Mouse (Mus musculus) heart, embryonic 11.5 days (tissue): Measurements from ENCODE around the gene Cbfb. TPM values are rescaled to one million over a fixed set of nuclear protein-coding genes. Genes with fewer than 3 reads are reported as not detected.
"Not testable (repeated sequence)": the region's sequence is repeated elsewhere in the genome, so short reads cannot be mapped to it uniquely, and the experiment has no call there.

Experiments used
- ATAC-seq: fragments of 200-750 bp; cut with Nextera tagmentation; replicated peaks from 2 replicates; pipeline ENCODE4 v1.8.0; 2017; ENCODE audit warnings: moderate library complexity; ENCODE audit not compliant: insufficient number of reproducible peaks, low FRiP score, low TSS enrichment
- H3K27ac ChIP-seq: fragments of 300-500 bp; sonication (generic); 2 replicates; pipeline ENCODE4 v1.5.1; 2014; ENCODE audit warnings: mild to moderate bottlenecking, low read depth, low read length
- H3K27me3 ChIP-seq: fragments of 300-500 bp; sonication (generic); 2 replicates; pipeline ENCODE4 v1.6.1; 2014; ENCODE audit warnings: mild to moderate bottlenecking, low read length, mixed read lengths; ENCODE audit not compliant: control insufficient read depth, insufficient read depth
- H3K36me3 ChIP-seq: fragments of 300-500 bp; sonication (generic); 2 replicates; pipeline ENCODE4 v1.6.1; 2014; ENCODE audit warnings: mild to moderate bottlenecking, low read length, moderate library complexity, mixed read lengths; ENCODE audit not compliant: control insufficient read depth, insufficient read depth
- H3K4me1 ChIP-seq: fragments of 300-500 bp; sonication (generic); 2 replicates; pipeline ENCODE4 v1.6.1; 2014; ENCODE audit warnings: low read length; ENCODE audit not compliant: control insufficient read depth, insufficient read depth
- H3K4me2 ChIP-seq: fragments of 300-500 bp; sonication (generic); 2 replicates; pipeline ENCODE4 v1.6.1; 2014; ENCODE audit warnings: mild to moderate bottlenecking, moderate library complexity
- H3K4me3 ChIP-seq: fragments of 300-500 bp; sonication (generic); 2 replicates; pipeline ENCODE4 v1.5.1; 2014; ENCODE audit warnings: low read depth, low read length
- H3K9ac ChIP-seq: fragments of 300-500 bp; sonication (generic); 2 replicates; pipeline ENCODE4 v1.6.1; 2014; ENCODE audit warnings: mild to moderate bottlenecking, low read depth, low read length, moderate library complexity
- H3K9me3 ChIP-seq: fragments of 300-500 bp; sonication (generic); replicated peaks from 2 replicates; pipeline ENCODE4 v1.6.1; 2016; ENCODE audit warnings: low read length; ENCODE audit not compliant: control insufficient read depth
- WGBS: fragments of 180-500 bp; shearing (Covaris S2); extraction: QIAGEN DNeasy Blood & Tissue Kit; methylation state at CpG from one replicate; pipeline ENCODE4 v1.1.7; 2014; ENCODE audit not compliant: insufficient replicate concordance; 5-methylcytosine and 5-hydroxymethylcytosine counted together
- polyA plus RNA-seq: library from polyadenylated mRNA; unstranded; fragments of >200 nt; fragmentation: Nextera tagmentation; extraction: Ambion mirVana; gene quantifications from 2 replicates; pipeline ENCODE4 v1.2.1, GENCODE M21; 2014

The Cbfb gene
- polyA plus RNA-seq, 1 experiment from 2014 or later: 57.2 TPM

DNA sequence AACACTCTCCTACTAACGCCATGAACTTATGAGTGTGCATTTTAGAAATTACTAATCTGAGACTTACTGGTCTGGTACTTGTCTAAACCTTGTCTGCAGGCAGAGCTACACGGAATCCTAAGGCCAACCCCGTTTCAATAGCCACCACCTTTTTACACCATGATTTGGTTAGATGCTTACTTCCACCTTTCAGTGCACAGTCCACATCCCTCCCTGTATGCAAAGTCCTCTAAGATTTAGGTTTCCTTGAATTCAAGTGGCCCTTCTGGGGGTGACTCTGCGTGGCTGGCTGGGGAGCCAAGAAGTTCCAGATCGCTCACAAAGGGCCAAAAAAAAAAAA is 463 bp upstream of the Cbfb start:
- H3K27me3 ChIP-seq: no peaks in the 10 kb centered on the region
- peaks cover 4% of the 10 kb centered on the region for H3K4me1 ChIP-seq
- no peaks in the 10 kb centered on the region for H3K9me3 ChIP-seq
- H3K4me2 ChIP-seq: peak overlapping the region; percentile 76
- ATAC-seq: peak; percentile 1; the same call in 1 of the 2 replicates
- peak overlapping the region; percentile 96 for H3K4me3 ChIP-seq
- peak overlapping the region; percentile 99 for H3K27ac ChIP-seq
- 5% methylated on average over 5 of the region's 5 CpGs for WGBS
- no peaks in the 10 kb centered on the region for H3K36me3 ChIP-seq
- H3K9ac ChIP-seq: peak overlapping the region; percentile 99

DNA sequence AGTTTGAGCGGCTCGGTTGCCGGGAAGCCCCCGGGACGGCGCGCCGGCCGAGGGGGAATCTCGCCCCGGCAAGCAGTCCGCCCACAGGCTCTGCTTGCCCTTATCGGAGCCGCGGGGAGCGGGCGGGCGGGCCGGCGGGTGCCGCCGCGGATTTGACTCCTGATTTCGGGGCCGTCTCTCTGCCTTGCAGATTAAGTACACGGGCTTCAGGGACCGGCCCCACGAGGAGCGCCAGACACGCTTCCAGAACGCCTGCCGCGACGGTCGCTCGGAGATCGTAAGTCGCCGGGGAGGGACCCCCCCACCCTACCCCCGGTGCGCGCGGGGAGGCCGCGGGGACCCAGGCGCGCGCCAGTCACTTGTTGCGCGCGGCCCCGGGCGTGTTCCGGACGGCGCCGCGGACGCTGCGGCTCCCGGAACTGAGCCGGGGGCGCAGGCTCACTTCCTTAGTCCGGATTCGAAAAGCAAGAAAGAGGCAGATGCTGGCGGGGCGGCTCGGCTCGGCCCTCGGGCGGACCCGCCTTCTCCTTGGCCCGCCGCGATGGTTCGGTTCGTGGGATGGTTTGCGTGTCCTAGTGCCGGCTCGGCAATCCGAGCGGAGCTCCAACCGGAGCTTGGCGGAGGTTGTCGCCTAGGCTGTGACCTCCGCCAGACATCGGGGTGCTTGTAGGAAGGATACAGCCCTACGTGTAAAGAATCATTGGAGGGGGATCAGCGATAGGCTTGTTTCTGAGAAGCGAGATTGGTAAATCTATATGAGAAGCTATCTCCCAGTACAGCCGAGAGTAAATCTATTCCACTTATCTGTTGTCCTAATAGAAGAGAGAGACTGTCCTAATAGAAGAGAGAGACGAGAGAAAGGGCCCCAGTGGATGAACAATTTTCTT is 885 bp downstream of the Cbfb start:
- peak; percentile 23 for ATAC-seq
- peak overlapping the region; percentile 99 for H3K27ac ChIP-seq

GRCm38 (mm10) chr8:105172003-105172362 is 1.5 kb downstream of the Cbfb start:
- Histone ChIP-seq H3K9ac (peak overlapping the region; percentile 99), H3K4me2 (peak overlapping the region; percentile 76), H3K4me1 (peaks cover 4% of the 10 kb centered on the region), H3K9me3 (no peaks in the 10 kb centered on the region), H3K27me3 (no peaks in the 10 kb centered on the region), H3K27ac (no peak overlapping the region), H3K36me3 (peaks cover 6% of the 10 kb centered on the region), H3K4me3 (peak overlapping the region; percentile 96)
- 33% methylated on average over 6 of the region's 6 CpGs for WGBS
- no peak for ATAC-seq

More for the DNA sequence above, 885 bp downstream of the Cbfb start:
- Histone ChIP-seq H3K36me3 (peaks cover 2% of the 10 kb centered on the region; the same call in 1 of the 2 replicates), H3K4me1 (peaks cover 4% of the 10 kb centered on the region), H3K9ac (peak overlapping the region; percentile 99), H3K27me3 (no peaks in the 10 kb centered on the region), H3K9me3 (no peaks in the 10 kb centered on the region), H3K4me3 (peak overlapping the region; percentile 96), H3K4me2 (peak overlapping the region; percentile 76)
- under 1% methylated on average over 83 of the region's 92 CpGs for WGBS

GRCm38 (mm10) chr8:105175287-105175686 is 4.8 kb downstream of the Cbfb start:
- H3K4me3 ChIP-seq, ATAC-seq, H3K36me3 ChIP-seq, H3K27ac ChIP-seq, H3K4me1 ChIP-seq, H3K4me2 ChIP-seq, H3K9ac ChIP-seq, H3K27me3 ChIP-seq, H3K9me3 ChIP-seq: not testable (repeated sequence)
- 90% methylated on average over 3 of the region's 3 CpGs for WGBS

DNA sequence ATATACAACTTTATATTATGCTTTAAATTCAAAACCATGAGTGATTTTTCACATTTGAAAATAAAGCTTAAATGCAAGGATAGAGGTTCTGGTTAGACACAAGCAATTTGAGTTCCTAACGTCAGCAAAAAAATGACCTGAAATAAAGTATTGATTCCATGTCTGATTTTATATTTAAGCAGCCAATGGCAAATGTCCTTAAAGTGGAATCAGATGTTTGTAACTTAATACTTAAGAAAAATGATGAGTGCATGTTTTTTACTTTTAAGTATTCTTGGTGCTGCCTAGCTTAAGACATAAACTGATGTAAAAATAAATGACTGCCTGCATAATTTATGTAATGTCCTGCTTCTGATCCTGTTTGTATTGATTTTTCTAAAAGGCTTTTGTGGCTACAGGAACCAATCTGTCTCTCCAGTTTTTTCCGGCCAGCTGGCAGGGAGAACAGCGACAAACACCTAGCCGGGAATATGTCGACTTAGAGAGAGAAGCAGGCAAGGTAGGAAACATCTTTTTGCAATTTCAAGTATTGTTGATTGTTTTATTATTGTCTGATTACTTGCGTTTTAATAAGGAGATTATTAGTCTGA is 7.8 kb downstream of the Cbfb start:
- no peak overlapping the region for H3K27ac ChIP-seq
- no peak for ATAC-seq
- no peak overlapping the region for H3K4me3 ChIP-seq
- 87% methylated on average over 6 of the region's 6 CpGs for WGBS
- no peak overlapping the region for H3K9ac ChIP-seq
- peaks cover 9% of the 10 kb centered on the region for H3K36me3 ChIP-seq
- H3K4me2 ChIP-seq: no peak overlapping the region
- no peaks in the 10 kb centered on the region for H3K4me1 ChIP-seq
- no peaks in the 10 kb centered on the region for H3K9me3 ChIP-seq
- H3K27me3 ChIP-seq: no peaks in the 10 kb centered on the region

GRCm38 (mm10) chr8:105182201-105182600 is 11.7 kb downstream of the Cbfb start:
- Histone ChIP-seq H3K36me3 (peaks cover under 1% of the 10 kb centered on the region; the same call in 1 of the 2 replicates), H3K4me3 (no peak overlapping the region), H3K9ac (no peak overlapping the region), H3K9me3 (no peaks in the 10 kb centered on the region), H3K4me2 (no peak overlapping the region), H3K4me1 (no peaks in the 10 kb centered on the region), H3K27me3 (no peaks in the 10 kb centered on the region), H3K27ac (no peak overlapping the region)
- WGBS: 88% methylated on average over 1 of the region's 1 CpGs
- ATAC-seq: no peak

DNA sequence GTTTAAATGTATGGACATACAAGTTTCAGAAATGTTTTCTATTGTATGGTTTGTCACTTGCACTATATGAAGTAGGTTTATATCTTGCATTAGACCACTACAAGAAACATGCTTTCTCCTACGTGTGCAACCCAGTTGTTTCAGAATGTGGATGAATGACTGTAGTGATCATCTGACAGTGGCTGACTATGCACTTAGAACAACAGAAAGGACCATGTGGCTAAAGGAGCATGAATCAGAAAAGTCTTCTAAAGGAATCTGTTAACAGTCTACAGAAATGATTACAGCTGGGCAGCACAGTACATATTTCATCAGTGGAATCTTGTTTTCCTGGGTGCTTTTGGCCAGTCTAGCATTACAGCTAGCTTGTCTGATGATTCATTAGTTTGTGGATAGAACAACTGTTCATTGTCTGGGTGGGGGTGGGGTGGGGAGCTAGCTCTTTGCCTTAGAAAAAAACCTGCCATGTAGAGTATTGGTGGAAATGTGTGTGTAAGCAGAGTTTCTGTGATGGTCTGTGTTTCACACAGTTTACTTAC is 16.1 kb downstream of the Cbfb start:
- H3K4me2 ChIP-seq: no peak overlapping the region
- no peaks in the 10 kb centered on the region for H3K9me3 ChIP-seq
- H3K9ac ChIP-seq: no peak overlapping the region
- no peaks in the 10 kb centered on the region for H3K27me3 ChIP-seq
- H3K4me3 ChIP-seq: no peak overlapping the region
- no peak overlapping the region for H3K27ac ChIP-seq
- H3K36me3 ChIP-seq: no peaks in the 10 kb centered on the region
- no peaks in the 10 kb centered on the region for H3K4me1 ChIP-seq
- ATAC-seq: no peak
- WGBS: 79% methylated on average over 1 of the region's 1 CpGs

DNA sequence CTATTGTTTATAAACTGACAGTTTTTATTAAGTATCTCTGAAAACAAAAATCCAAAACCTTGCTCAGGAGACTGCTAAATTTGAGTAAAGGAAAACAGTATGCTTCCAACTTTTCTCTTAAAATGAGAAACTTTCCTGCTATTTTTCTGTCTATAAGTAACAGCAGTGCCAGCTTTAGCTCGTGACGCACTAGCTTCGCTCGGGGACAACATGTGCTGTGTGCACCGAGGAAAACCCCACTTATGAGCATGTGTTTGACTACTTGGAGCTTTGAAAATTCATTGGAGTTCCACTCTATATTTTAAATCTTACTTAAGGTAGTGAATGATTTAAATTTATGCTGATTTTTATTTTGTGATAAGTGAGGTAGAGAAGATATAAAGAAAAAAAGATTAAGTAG is 21.7 kb downstream of the Cbfb start:
- no peaks in the 10 kb centered on the region for H3K4me1 ChIP-seq
- no peak overlapping the region for H3K4me2 ChIP-seq
- H3K4me3 ChIP-seq: no peak overlapping the region
- H3K27me3 ChIP-seq: no peaks in the 10 kb centered on the region
- no peak overlapping the region for H3K27ac ChIP-seq
- H3K36me3 ChIP-seq: peaks cover 13% of the 10 kb centered on the region
- 93% methylated on average over 5 of the region's 5 CpGs for WGBS
- no peak overlapping the region for H3K9ac ChIP-seq
- H3K9me3 ChIP-seq: no peaks in the 10 kb centered on the region
- ATAC-seq: no peak
